Mouse (Mus musculus) stomach, postnatal 0 days (tissue): ENCODE results near the gene Agr2.

ENCODE experiments used
- CTCF ChIP-seq: IDR thresholded peaks from 2 replicates; pipeline ENCODE4 v1.5.1; 2016; ENCODE audit warnings: antibody characterized with exemption, low read depth, mild to moderate bottlenecking, moderate library complexity
- EP300 ChIP-seq: optimal IDR thresholded peaks from 2 replicates; pipeline ENCODE3; 2016; ENCODE audit warnings: antibody characterized with exemption

GRCm38 (mm10) chr12:35966098-35966767 is 26.5 kb upstream of the Agr2 start:
- TF ChIP-seq CTCF, result no peak
- no peak for TF ChIP-seq EP300
